Mouse (Mus musculus) ovary, adult 10 weeks (tissue): ENCODE measurements around the gene Ehhadh. TPM values are rescaled to one million over a fixed set of nuclear protein-coding genes. Genes with fewer than 3 reads are reported as not detected.

Experiments used
- polyA plus RNA-seq: library from polyadenylated mRNA; stranded (reverse); fragments of 350-450 nt; fragmentation: Illumina TruSeq; extraction: RNeasy Lipid Tissue Mini Kit (QIAGEN cat#74804); gene quantifications from one replicate; pipeline ENCODE4 v1.2.3, GENCODE M21; 2014

Ehhadh gene
- polyA plus RNA-seq, result 4.4 TPM

DNA sequence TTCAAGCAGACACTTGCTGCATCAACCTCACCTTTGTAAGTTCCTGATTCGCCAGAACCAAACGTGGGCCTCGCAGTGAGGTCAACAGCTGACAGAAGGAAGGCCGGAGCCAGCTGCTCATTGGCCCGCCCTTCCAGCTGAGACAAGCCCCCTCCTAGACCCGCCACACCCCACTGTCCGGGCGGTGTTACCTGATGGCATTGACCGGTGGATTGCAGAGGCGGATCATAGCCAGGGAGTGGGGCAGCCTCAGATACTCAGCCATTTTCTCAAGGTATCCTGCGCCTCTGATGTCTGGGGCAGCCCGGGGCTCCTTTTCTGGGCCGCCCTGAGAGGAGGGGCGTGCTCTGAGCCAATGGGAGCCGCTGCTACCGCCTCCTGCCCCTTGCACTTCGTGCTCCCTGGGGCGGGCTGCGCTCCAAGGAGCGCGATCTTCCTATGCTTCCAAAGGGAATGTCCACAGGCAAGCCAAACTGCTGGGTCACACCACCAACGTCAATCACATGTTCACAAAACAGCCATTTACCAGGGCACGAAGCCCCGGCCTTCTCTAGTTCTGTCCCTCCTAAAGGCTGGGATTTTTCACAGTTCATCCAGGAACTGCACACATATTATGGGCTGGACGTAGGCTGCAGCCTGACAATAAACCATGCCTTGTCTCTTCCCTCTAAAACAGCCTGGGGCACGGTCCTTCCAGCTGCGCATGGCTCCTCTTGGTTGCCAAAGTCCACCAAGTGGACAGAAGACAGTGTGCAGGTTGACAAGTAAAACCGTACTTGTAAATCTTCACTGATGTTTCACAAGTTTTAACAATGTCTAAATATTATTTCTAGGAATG, at the start of gene Ehhadh:
TSS of gene Ehhadh (minus strand) at position 292 of the 838 bp plus-strand sequence.

DNA sequence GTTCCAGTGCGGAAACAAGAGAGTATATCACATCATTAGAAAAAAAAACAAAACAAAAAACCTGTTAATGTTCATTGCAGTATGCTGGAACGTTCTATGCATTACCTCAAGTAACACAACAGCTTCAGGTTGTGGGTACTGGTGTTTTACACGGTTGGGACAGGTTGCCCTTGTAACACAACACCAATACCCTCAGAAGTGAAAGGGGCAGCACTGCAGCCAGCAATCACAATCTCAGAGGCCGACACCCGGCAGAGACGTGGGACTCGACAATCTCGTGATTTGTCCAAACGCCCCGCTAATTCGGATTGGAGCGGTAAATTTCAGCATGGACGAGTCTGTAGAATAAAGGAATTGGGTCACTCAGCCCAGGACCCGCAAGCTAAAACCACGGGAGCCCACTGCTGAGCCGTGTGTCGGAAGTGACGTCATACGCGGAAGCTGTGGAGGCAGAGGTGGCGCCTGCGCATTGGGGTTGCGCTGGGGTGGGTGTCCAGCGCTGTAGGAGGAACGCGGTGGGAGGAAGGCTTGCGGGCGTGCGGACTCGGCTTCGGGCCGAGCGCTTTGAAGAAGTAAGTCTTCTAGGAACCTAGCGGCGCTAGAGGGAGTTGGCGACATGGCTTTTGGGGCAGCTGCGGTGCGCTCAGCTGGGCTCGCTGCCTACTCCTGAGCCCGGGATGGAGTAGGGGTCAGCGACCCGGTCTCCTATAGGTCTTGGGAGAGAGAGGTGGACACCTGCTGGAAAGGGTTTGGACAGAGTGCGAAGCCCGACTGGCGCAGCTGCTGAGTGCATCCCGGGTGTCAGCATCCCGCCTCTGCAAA, 6.5 kb upstream of the Ehhadh start, which contains the start of gene Map3k13:
TSS of gene Map3k13 (plus strand) at position 472 of the 822 bp plus-strand sequence.

Other genes starting within 250 kb of the Ehhadh start
- 120 TPM for gene 2510009E07Rik, start 93.1 kb downstream of the Ehhadh start, polyA plus RNA-seq
- 1.3 TPM for gene Map3k13, start 6.5 kb upstream of the Ehhadh start, polyA plus RNA-seq
- gene Tmem41a, start 159.7 kb upstream of the Ehhadh start, polyA plus RNA-seq, result 2.9 TPM
- 0.37 TPM for gene Liph, start 207.9 kb upstream of the Ehhadh start, polyA plus RNA-seq
- gene Senp2, start 221.7 kb upstream of the Ehhadh start, polyA plus RNA-seq, result 57.2 TPM